Mouse (Mus musculus) cerebellum, postnatal 25 days (tissue): ENCODE data around the gene Slc26a10.
"Not testable (repeated sequence)": the region's sequence is repeated elsewhere in the genome, so short reads cannot be mapped to it uniquely, and the experiment has no call there.

Experiments used
- DNase-seq, 2 experiments: peaks; one replicate each; pipeline ENCODE4 v3.0.0; 2021; ENCODE audit warnings: mixed read lengths in 2 of 2

The Slc26a10 gene

GRCm38 (mm10) chr10:127197505-127198110 lies 17.2 kb upstream of the Slc26a10 start:
- DNase-seq: no peak

GRCm38 (mm10) chr10:127197104-127197503 lies 16.7 kb upstream of the Slc26a10 start:
- no peak for DNase-seq

- peak; percentile 62 to 72 for DNase-seq
Observed at GRCm38 (mm10) chr10:127196392-127196791, 15.9 kb upstream of the Slc26a10 start.

GRCm38 (mm10) chr10:127195328-127196129 lies 15.1 kb upstream of the Slc26a10 start, which contains the start of gene Dtx3:
TSS of gene Dtx3 (minus strand) at chr10:127195728.
- DNase-seq: peak; percentile 69 to 76

- DNase-seq: peak; percentile 75 to 84
Observed at GRCm38 (mm10) chr10:127194428-127195327, 14.2 kb upstream of the Slc26a10 start.

- no peak for DNase-seq
Observed at GRCm38 (mm10) chr10:127193011-127193410, 12.6 kb upstream of the Slc26a10 start.

- DNase-seq: not testable (repeated sequence)
Observed at GRCm38 (mm10) chr10:127192057-127192328, 11.5 kb upstream of the Slc26a10 start.

GRCm38 (mm10) chr10:127191191-127192056 lies 11.0 kb upstream of the Slc26a10 start:
- DNase-seq: no peak

GRCm38 (mm10) chr10:127190398-127191190 lies 10.1 kb upstream of the Slc26a10 start:
- DNase-seq: no peak

- DNase-seq: peak in 1 of 2 experiments; percentile 57
Observed at GRCm38 (mm10) chr10:127189651-127190381, 9.4 kb upstream of the Slc26a10 start, which contains the start of gene Arhgef25. TSS of gene Arhgef25 (minus strand) at chr10:127190083.

- peak; percentile 59 to 64 for DNase-seq
Observed at GRCm38 (mm10) chr10:127189116-127189650, 8.7 kb upstream of the Slc26a10 start.

GRCm38 (mm10) chr10:127188465-127189115 lies 8.1 kb upstream of the Slc26a10 start:
- peak; percentile 81 to 88 for DNase-seq

- no peak for DNase-seq
Observed at GRCm38 (mm10) chr10:127188079-127188453, 7.6 kb upstream of the Slc26a10 start.

- DNase-seq: peak; percentile 46 to 61
Observed at GRCm38 (mm10) chr10:127187371-127188078, 7.1 kb upstream of the Slc26a10 start.

- no peak for DNase-seq
Observed at GRCm38 (mm10) chr10:127186451-127186850, 6.0 kb upstream of the Slc26a10 start.

GRCm38 (mm10) chr10:127185506-127185905 lies 5.1 kb upstream of the Slc26a10 start:
- no peak for DNase-seq

- DNase-seq: no peak
Observed at GRCm38 (mm10) chr10:127185101-127185500, 4.7 kb upstream of the Slc26a10 start.

- no peak for DNase-seq
Observed at GRCm38 (mm10) chr10:127183759-127184158, 3.3 kb upstream of the Slc26a10 start.

GRCm38 (mm10) chr10:127182624-127183023 lies 2.2 kb upstream of the Slc26a10 start:
- no peak for DNase-seq
